Mouse (Mus musculus) embryo, embryonic 9.5 days (tissue): ENCODE measurements around the gene B3gnt3.
"Not testable (repeated sequence)": the region's sequence is repeated elsewhere in the genome, so short reads cannot be mapped to it uniquely, and the experiment has no call there.

Experiments used
- DNase-seq: peaks from one replicate; pipeline ENCODE4 v3.0.0-alpha.2; 2017; ENCODE audit errors: extremely low spot score

B3gnt3 gene

DNA sequence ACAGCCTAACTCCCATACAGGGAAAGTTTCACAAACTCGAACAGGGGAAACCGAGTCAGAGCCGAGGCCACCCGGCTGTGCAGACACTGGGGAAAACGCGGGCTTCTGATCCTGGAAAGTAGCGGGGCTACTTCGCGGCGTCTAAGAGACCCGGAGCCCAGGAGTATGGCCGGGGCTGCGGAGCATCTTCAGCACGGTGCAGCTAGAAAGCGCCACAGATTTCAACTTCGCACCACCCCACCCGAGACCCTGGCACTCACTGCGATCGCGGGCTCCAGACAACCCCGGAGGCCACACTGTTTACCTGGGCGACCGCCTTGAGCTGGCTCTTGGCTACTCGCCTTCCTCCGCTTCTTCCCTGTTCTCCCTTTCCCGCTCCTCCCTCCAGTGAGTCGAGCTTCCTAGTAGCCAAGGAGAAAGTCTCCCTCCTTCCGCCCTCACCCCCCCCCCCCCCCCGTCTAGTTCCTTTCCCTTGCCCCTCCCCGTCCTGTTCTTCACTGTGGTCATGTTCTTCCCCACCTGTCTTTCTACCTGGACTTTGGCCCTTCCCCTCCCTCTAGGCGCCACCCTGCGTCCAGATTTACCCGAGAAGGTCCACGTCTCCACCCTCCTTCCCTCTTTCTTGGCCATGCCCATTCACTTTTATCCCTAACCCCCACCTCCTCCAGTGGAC lies at the start of gene B3gnt3:
Gene B3gnt3, minus strand, starts transcription at position 376 of the 673 bp plus-strand sequence.
- no peak for DNase-seq

DNA sequence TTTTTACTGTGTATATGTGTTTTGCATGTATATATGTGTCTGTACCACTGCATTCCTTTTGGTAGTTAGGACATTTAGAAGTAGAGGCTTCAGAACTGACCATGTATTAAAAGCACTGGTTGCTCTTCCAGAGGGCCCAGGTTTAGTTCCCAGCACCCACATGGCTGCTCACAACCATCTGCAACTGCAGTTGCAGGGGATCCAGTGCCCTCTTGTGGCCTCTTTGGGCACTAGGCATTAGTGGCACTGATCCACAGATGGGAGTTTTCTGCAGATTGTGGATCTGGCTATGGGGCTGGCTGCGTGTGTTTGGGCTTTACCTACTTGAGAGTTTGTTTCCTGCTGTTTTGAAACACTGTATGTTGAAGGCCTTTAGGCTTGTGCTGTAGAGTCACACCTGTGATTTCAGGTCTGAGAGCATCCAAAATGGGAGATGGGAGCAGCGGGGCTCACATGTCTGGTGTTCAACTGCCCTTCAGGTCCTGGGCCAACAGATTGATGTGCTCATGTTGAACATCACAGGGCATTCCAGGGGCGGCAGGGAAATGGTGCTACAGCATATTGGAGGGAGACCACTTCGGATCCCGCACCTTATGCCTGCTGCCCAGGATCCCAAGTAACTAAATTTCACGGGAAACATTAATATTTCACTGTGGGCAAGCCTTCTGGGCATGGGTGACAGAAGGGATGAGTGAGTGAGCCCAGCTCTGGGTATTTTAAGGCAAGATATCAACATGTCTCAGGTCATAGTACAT lies 47.9 kb upstream of the B3gnt3 start:
- DNase-seq = not testable (repeated sequence)

GRCm38 (mm10) chr8:71747082-71747481 lies 45.5 kb upstream of the B3gnt3 start:
- DNase-seq = not testable (repeated sequence)

- no peak for DNase-seq
These were observed 43.7 kb upstream of the B3gnt3 start for GRCm38 (mm10) chr8:71745322-71745721.

DNA sequence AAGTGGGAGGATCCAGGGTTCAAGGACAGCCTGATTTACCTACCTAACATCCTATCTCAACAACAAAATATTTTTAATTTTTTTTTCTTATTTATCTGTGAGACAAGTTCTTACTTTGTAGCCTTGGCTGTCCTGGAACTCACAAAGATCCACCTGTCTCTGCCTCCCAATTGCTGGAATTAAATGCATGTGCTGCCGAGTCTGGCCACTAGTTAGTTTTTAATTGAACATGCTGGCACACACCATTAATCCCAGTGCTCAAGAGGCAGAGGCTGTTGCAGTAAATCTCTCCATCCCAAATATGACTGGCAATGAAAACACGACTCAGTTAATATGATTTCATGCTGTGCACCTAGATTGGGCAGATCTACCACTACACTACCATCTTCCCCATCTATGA lies 41.2 kb upstream of the B3gnt3 start:
- DNase-seq = no peak

GRCm38 (mm10) chr8:71741687-71742114 lies 40.1 kb upstream of the B3gnt3 start:
- DNase-seq = peak; percentile 27

DNA sequence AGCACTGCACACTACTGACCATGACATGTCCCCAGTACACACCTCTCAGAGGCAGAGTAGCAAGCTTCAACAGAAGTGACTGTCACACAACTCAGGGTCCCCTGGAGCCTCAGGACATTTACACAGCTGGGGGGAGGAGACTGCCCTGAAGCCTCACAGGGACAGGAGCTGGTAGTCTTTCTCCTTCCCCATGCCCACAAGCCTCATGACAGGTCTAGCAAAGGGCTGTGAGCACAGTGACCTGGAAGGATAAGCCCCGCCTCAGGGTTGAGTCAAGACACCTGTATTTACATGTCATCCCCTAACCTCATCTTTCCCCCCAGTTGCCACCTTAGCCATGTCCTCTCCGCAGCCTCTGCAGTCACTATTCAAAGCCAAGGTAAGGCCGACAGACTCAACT lies 39.6 kb upstream of the B3gnt3 start:
- DNase-seq = no peak

GRCm38 (mm10) chr8:71738316-71738715 lies 36.7 kb upstream of the B3gnt3 start:
- not testable (repeated sequence) for DNase-seq

- peak; percentile 29 for DNase-seq
These were observed 30.2 kb upstream of the B3gnt3 start for GRCm38 (mm10) chr8:71731652-71732230.

GRCm38 (mm10) chr8:71728826-71729620 lies 27.4 kb upstream of the B3gnt3 start:
- DNase-seq = peak; percentile 44

- DNase-seq = peak; percentile 54
These were observed 26.7 kb upstream of the B3gnt3 start for GRCm38 (mm10) chr8:71728240-71728785.

DNA sequence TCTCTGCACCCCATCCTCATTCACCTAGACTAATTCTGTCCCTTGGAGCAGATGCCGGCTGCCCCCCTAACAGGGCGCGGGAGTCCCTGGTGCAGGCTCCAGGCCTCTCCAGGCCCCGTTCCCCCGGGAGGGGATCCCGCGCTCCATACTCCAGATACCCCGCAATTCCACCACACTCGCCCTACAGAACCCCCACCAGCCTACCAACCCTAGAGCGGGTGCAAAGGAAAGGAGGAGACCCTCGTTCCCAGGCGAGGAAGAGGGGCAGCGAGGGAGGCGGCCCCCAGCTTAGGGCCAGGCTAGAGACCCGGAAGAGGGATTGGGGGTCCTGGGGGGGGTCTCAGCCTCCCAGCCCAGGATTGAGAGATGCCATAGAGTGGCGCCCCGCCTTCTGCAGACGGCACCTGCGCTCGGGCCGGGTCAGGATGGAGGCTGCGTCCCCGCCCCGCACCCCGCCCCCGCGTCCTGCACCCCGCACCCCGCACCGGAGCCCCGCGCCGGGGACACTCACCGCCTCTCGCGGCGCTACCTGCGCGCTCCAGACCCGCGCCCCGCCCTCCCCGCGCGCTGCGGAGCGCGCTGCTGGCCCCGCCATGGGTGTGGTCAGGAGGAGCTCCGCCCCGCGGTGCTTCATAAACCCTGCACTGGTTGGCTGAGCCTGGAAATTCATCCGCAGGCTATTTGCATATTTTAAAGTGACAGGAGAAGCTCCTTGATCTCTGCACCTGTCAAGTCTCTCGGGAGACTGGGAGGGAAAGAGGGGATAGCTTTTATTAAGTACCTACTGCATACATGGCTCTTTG lies 23.7 kb upstream of the B3gnt3 start, which contains the start of gene Fcho1:
Gene Fcho1, minus strand, starts transcription at position 595 of the 803 bp plus-strand sequence.
- peak; percentile 74 for DNase-seq

DNA sequence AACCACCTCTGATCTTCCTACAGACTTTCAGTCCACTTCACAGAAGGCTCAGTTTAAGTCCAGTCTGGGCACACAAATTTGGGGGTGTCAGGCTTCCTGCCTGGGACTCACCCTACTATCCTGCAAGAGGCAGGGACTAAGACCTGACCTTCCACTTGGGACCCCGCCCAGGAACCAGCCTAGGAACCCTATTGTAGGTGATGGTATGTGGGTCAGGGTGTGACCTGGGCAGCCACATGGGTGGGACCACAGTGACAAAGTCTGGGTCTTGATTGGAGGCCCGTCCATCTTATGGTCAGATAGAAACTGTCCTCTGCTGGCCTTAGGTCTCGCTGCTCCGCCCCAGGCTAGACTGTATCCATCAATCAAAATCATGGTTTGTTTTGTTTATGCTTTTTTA lies 22.8 kb upstream of the B3gnt3 start:
- DNase-seq = no peak

GRCm38 (mm10) chr8:71723047-71723551 lies 21.5 kb upstream of the B3gnt3 start:
- no peak for DNase-seq

DNA sequence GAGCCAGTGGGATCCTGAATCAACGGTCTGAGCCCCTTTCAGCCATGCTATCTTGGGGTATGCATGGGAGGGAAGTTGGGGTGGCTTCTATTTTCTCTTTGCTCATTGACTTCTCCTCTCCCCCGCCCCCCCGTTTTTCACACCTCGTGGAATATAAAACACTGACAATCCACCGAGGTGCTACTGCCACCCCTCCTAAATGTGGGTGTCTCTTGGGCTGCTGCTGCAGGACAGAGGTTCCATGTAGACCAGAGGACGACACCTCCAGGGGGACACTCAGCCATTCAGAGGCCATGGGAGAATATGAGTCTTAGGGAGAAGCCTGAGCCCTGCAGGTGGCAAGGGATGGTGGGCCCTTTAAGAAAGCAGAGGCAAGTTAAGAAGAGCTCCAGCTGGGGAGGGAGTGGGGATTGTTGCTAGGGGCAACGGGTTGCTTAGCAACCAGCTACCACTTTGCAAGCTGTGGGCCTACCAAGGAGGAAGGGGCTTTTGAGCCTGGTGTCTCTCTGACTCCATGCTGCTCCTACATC lies 18.4 kb upstream of the B3gnt3 start:
- peak; percentile 73 for DNase-seq

DNA sequence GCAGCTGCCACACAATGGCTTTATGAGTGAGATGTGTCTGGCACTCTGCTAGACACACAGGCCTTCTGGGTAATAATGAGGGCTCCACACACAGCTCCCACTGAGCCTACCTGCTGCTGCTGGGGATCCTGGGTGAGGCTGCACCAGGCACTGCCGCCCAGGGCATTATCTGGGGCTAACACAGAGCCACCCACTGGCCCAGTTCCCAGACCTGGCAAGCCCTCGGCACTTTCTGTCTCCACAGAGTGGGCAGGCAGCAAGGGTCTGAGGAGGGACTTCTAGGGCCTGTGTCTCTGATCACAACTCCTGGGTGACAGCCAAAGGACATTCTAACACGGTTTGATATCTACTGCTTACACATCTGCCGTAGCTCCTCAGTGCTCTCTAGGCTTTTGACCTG lies 17.6 kb upstream of the B3gnt3 start:
- DNase-seq = no peak

DNA sequence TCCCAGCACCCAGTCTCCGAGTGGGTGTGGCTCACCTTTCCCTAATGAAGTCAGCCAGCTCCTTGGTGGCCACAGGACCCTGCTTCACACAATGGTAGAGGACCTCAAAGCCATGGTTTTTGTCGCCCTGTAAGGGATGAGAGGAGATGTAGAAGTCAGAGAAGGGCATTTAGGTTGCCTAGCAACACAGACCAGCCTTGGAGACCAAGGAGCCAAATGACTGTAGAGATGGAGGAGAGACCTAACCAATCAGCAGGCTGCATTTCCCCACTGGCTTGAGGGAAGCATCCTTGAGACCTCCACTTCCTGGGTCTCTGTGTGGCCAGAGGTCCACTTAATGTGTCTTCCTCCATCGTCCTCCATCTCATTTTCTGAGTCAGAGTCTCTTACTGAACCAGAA lies 16.7 kb upstream of the B3gnt3 start:
- DNase-seq = no peak

DNA sequence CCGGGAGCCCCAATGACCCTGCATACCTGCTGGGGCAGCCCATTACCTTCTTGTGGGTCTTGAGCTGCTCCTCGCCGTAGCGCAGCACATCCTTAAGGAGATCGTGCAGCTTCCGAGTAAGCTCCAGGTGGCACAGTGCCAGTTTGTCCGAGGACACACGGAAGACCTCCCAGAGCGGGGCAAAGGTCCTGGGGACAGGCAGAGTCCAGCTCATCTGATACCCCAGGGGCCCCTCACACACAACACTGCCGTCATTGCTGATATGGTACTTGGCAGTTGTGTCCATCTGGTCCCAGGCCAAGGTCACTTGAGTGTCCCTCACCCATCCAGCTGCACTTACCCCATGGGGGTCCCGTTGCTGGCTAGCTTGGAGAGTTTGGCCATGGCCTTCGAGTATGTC lies 15.5 kb upstream of the B3gnt3 start:
- DNase-seq = no peak

DNA sequence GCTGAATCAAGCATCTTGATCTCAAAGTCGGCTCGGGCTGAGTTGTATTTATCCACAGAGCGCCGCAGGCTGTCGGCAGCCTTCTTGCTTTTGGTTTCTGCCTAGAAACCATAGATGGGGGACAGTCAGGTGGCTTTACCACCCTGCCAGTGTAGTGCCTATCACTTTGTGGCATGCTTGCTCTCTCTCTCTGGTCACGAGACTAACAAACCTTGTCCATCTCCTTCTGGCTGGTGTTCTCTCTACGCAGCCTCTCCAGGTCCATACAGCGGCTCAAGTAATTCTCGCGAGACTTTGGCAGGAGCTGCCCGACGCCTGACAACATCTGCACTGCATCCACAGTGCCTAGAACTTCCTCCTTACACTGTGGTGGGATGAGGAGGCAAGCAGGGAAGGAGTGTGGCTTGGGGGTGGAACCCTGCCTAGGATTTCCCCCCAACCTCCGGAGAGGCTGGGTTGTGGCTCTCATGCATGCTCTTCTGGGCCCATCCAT lies 15.0 kb upstream of the B3gnt3 start:
- no peak for DNase-seq

DNA sequence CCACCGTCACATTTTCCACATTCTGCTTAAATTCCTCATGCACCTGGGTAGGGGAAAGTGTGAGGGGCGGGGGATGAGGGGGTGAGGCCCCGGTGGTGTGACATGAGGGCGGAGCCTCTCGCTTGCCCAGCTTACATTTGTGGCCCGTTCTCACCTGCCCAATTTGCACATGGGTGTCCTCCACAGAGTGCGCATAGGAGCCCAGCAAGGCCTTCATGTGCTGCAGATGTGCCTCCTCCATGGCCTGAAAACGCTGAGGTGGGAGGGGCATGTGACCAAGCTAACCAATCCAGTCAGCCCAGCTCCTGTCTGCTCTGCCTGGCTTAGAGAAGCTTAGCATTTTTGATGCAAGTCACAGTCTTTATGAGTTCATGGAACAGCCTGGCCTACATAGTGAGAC lies 13.9 kb upstream of the B3gnt3 start:
- DNase-seq = no peak
